Mouse (Mus musculus) cerebellum, postnatal 14 days (tissue): Measurements from ENCODE around the gene Ankmy1.
A peak's percentile ranks its signal among the peaks of the same experiment; 100 is the strongest.

ENCODE experiments used
- DNase-seq, 2 experiments: peaks; one replicate each; pipeline ENCODE4 v3.0.0; 2021; ENCODE audit warnings: mixed read lengths in 2 of 2

Gene Ankmy1

GRCm38 (mm10) chr1:92902786-92903185 is at the start of gene Ankmy1:
TSS of gene Ankmy1 (minus strand) at chr1:92902906.
- peak in 1 of 2 experiments; percentile 50 for DNase-seq

GRCm38 (mm10) chr1:92950607-92951006 is 47.9 kb upstream of the Ankmy1 start, which contains the start of gene Gpr35:
TSS of gene Gpr35 (plus strand) at chr1:92950865.
- DNase-seq = no peak

- peak; percentile 33 to 56 for DNase-seq
Measured at GRCm38 (mm10) chr1:92949426-92949825, 46.7 kb upstream of the Ankmy1 start.

GRCm38 (mm10) chr1:92947966-92948365 is 45.3 kb upstream of the Ankmy1 start:
- no peak for DNase-seq

GRCm38 (mm10) chr1:92943219-92943989 is 40.7 kb upstream of the Ankmy1 start:
- no peak for DNase-seq

- DNase-seq = no peak
Measured at GRCm38 (mm10) chr1:92939746-92940145, 37.0 kb upstream of the Ankmy1 start.

- no peak for DNase-seq
Measured at GRCm38 (mm10) chr1:92937797-92938196, 35.1 kb upstream of the Ankmy1 start.

GRCm38 (mm10) chr1:92936467-92936866 is 33.8 kb upstream of the Ankmy1 start:
- no peak for DNase-seq

GRCm38 (mm10) chr1:92935977-92936376 is 33.3 kb upstream of the Ankmy1 start:
- no peak for DNase-seq

- peak; percentile 69 to 82 for DNase-seq
Measured at GRCm38 (mm10) chr1:92935054-92935962, 32.6 kb upstream of the Ankmy1 start.

- peak; percentile 93 to 94 for DNase-seq
Measured at GRCm38 (mm10) chr1:92934182-92934827, 31.6 kb upstream of the Ankmy1 start, which contains the start of gene Capn10. TSS of gene Capn10 (plus strand) at chr1:92934376.

- no peak for DNase-seq
Measured at GRCm38 (mm10) chr1:92933611-92934010, 30.9 kb upstream of the Ankmy1 start.

- DNase-seq = no peak
Measured at GRCm38 (mm10) chr1:92930171-92930706, 27.5 kb upstream of the Ankmy1 start.

GRCm38 (mm10) chr1:92921496-92921895 is 18.8 kb upstream of the Ankmy1 start:
- no peak for DNase-seq

- DNase-seq = no peak
Measured at GRCm38 (mm10) chr1:92920474-92921200, 17.9 kb upstream of the Ankmy1 start.

- peak in 1 of 2 experiments; percentile 42 for DNase-seq
Measured at GRCm38 (mm10) chr1:92919775-92920174, 17.1 kb upstream of the Ankmy1 start.

GRCm38 (mm10) chr1:92919151-92919550 is 16.4 kb upstream of the Ankmy1 start:
- no peak for DNase-seq

- DNase-seq = no peak
Measured at GRCm38 (mm10) chr1:92916725-92917124, 14.0 kb upstream of the Ankmy1 start.

GRCm38 (mm10) chr1:92914993-92915392 is 12.3 kb upstream of the Ankmy1 start:
- no peak for DNase-seq

- no peak for DNase-seq
Measured at GRCm38 (mm10) chr1:92914239-92914638, 11.5 kb upstream of the Ankmy1 start.

GRCm38 (mm10) chr1:92912286-92912685 is 9.6 kb upstream of the Ankmy1 start:
- DNase-seq = no peak

GRCm38 (mm10) chr1:92911721-92912138 is 9.0 kb upstream of the Ankmy1 start:
- no peak for DNase-seq
